In the genomic region with DNA sequence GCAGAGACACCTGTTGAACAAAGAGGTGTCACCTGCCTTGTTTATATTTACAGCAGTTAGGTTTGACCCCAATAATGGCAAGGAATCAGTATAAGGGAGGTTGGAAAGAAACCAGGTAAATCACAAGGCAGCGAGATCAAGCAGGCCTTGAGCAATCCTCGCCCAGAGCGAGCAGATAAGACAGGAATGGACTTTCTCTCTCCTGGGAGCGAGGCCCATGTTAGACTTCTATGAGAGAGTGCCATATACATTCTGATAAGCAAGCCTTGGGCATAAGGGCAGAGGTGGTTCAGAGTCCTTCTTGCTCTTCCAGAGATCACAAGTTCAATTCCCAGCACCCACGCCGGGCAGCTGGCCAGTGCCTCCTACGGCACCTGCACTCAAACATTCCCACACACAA, we compare ENCODE assay signal across 28 mouse cellular contexts. TPM values are rescaled to one million over a fixed set of nuclear protein-coding genes. Genes with fewer than 3 reads are reported as not detected.
DNase-seq lines count a peak whose midpoint lies in the region; ATAC-seq and TF ChIP-seq lines count a peak whose summit lies in the region.
"Had no signal": no experiment of that assay in that cellular context is flagged by ENCODE, and none has a peak within 500 bp of the region (broad histone marks: within the 10 kb centered on the region; RNA-seq: fewer than 3 reads in every experiment).

No protein-coding gene starts in this region.

- no peaks in the 10 kb centered on the region for H3K27me3 ChIP-seq in liver, adult 2 months (ENCODE audit: control insufficient read depth, insufficient read depth, low read length)
- H3K27me3 ChIP-seq in liver, embryonic 12.5 days (replicated peaks) = no peaks in the 10 kb centered on the region
- H3K27me3 ChIP-seq in intestine, embryonic 16.5 days (replicated peaks; ENCODE audit: control insufficient read depth, insufficient read depth, low read length) = no peaks in the 10 kb centered on the region
- H3K27me3 ChIP-seq in stomach, embryonic 16.5 days (ENCODE audit: control insufficient read depth, insufficient read depth, low read length) = no peaks in the 10 kb centered on the region
- H3K27me3 ChIP-seq in midbrain, embryonic 11.5 days (ENCODE audit: control insufficient read depth, insufficient read depth, low read length) = no peaks in the 10 kb centered on the region
- H3K27me3 ChIP-seq: CH12.LX; forebrain, embryonic 13.5 days; hindbrain, embryonic 12.5 days; hindbrain, embryonic 15.5 days; Patski had no signal

- no peak for ATAC-seq in liver, embryonic 12.5 days
- peak; percentile 88 for ATAC-seq in intestine, embryonic 16.5 days
- ATAC-seq in stomach, embryonic 16.5 days (ENCODE audit: insufficient read depth, low FRiP score) = peak; percentile 58; the same call in 1 of the 2 replicates
- ATAC-seq in midbrain, embryonic 11.5 days (ENCODE audit: low FRiP score) = no peak
- ATAC-seq: forebrain, embryonic 13.5 days; forebrain, embryonic 16.5 days; Patski had no signal

- H3K9ac ChIP-seq in liver, adult 2 months (ENCODE audit: low read depth, low read length) = no peak overlapping the region; the same call in 1 of the 2 replicates
- no peak overlapping the region for H3K9ac ChIP-seq in liver, embryonic 12.5 days
- H3K9ac ChIP-seq in intestine, embryonic 16.5 days (ENCODE audit: low read depth, low read length) = no peak overlapping the region
- H3K9ac ChIP-seq in stomach, embryonic 16.5 days (ENCODE audit: low read length) = no peak overlapping the region
- H3K9ac ChIP-seq in midbrain, embryonic 11.5 days (ENCODE audit: low read length) = no peak overlapping the region
- H3K9ac ChIP-seq: forebrain, embryonic 13.5 days; hindbrain, embryonic 12.5 days; hindbrain, embryonic 15.5 days had no signal

- peaks cover 49% of the 10 kb centered on the region for H3K4me1 ChIP-seq in liver, adult 2 months (ENCODE audit: control insufficient read depth, insufficient read depth, low read length)
- peaks cover 59% of the 10 kb centered on the region for H3K4me1 ChIP-seq in liver, embryonic 12.5 days
- peaks cover 25% of the 10 kb centered on the region for H3K4me1 ChIP-seq in intestine, embryonic 16.5 days (ENCODE audit: control insufficient read depth, insufficient read depth, low read length)
- peaks cover 15% of the 10 kb centered on the region for H3K4me1 ChIP-seq in stomach, embryonic 16.5 days (ENCODE audit: control insufficient read depth, insufficient read depth, low read length)
- H3K4me1 ChIP-seq in midbrain, embryonic 11.5 days (ENCODE audit: control insufficient read depth, insufficient read depth, low read length) = no peaks in the 10 kb centered on the region
- H3K4me1 ChIP-seq: forebrain, embryonic 13.5 days; hindbrain, embryonic 12.5 days; hindbrain, embryonic 15.5 days had no signal

- TF ChIP-seq POLR2A in liver, adult 2 months (IDR thresholded peaks at IDR 0.05; ENCODE audit: extremely low read depth, insufficient read depth, low read length) = no peak

- H3K36me3 ChIP-seq in liver, adult 2 months (ENCODE audit: control insufficient read depth, insufficient read depth, low read length) = peaks cover 6% of the 10 kb centered on the region; the same call in 1 of the 2 replicates
- peaks cover 34% of the 10 kb centered on the region for H3K36me3 ChIP-seq in liver, embryonic 12.5 days
- no peaks in the 10 kb centered on the region; the same call in 1 of the 2 replicates for H3K36me3 ChIP-seq in intestine, embryonic 16.5 days (ENCODE audit: control insufficient read depth, insufficient read depth, low read length)
- 0 out of 2 replicates have a peak, but pooled peaks cover 4% of the 10 kb centered on the region for H3K36me3 ChIP-seq in stomach, embryonic 16.5 days (ENCODE audit: control insufficient read depth, insufficient read depth, low read length)
- no peaks in the 10 kb centered on the region for H3K36me3 ChIP-seq in midbrain, embryonic 11.5 days (ENCODE audit: control insufficient read depth, insufficient read depth, low read length)
- H3K36me3 ChIP-seq: hindbrain, embryonic 12.5 days; hindbrain, embryonic 15.5 days had no signal

- H3K4me2 ChIP-seq in liver, embryonic 12.5 days = no peak overlapping the region
- H3K4me2 ChIP-seq in intestine, embryonic 16.5 days (ENCODE audit: low read depth, low read length) = no peak overlapping the region
- no peak overlapping the region for H3K4me2 ChIP-seq in stomach, embryonic 16.5 days (ENCODE audit: low read depth, low read length)
- no peak overlapping the region for H3K4me2 ChIP-seq in midbrain, embryonic 11.5 days
- H3K4me2 ChIP-seq: forebrain, embryonic 13.5 days; heart, embryonic 11.5 days; hindbrain, embryonic 12.5 days; hindbrain, embryonic 15.5 days had no signal

- peak; percentile 94 for DNase-seq in liver, adult 2 months (ENCODE audit: extremely low read depth, low read depth, low spot score)
- DNase-seq in heart, adult 18-20 months = no peak
- DNase-seq in cerebellum, postnatal 36 days = no peak
- no peak for DNase-seq in midbrain, embryonic 11.5 days (ENCODE audit: low spot score, missing footprints)
- DNase-seq: adrenal gland, postnatal 10 days; adrenal gland, postnatal 36 days; B cell, adult 2 months; cerebellum, adult 18-20 months; cerebellum, adult 9-11 months; cerebellum, postnatal 25 days; gastrocnemius, postnatal 10 days; gastrocnemius, postnatal 36 days had no signal

- no peak overlapping the region for H3K4me3 ChIP-seq in liver, adult 2 months (ENCODE audit: insufficient read depth, low read depth, low read length)
- H3K4me3 ChIP-seq in liver, embryonic 12.5 days = no peak overlapping the region
- no peak overlapping the region for H3K4me3 ChIP-seq in intestine, embryonic 16.5 days (ENCODE audit: low read length)
- H3K4me3 ChIP-seq in stomach, embryonic 16.5 days (replicated peaks; ENCODE audit: low read length) = no peak overlapping the region
- no peak overlapping the region for H3K4me3 ChIP-seq in midbrain, embryonic 11.5 days (ENCODE audit: low read depth, low read length)
- H3K4me3 ChIP-seq: forebrain, embryonic 10.5 days; forebrain, embryonic 13.5 days; hindbrain, embryonic 12.5 days; hindbrain, embryonic 15.5 days had no signal

- WGBS in liver, adult 2 months = 20% methylated on average over 7 of the region's 7 CpGs
- 84% methylated on average over 7 of the region's 7 CpGs for WGBS in liver, embryonic 12.5 days (ENCODE audit: insufficient replicate concordance)
- 65% methylated on average over 7 of the region's 7 CpGs for WGBS in intestine, embryonic 16.5 days
- WGBS in stomach, embryonic 16.5 days = 90% methylated on average over 7 of the region's 7 CpGs
- WGBS in midbrain, embryonic 11.5 days = 94% methylated on average over 7 of the region's 7 CpGs

- no peak for TF ChIP-seq CTCF in liver, adult 2 months (IDR thresholded peaks at IDR 0.05; ENCODE audit: low read depth, low read length)

- peak overlapping the region; percentile 78 for H3K27ac ChIP-seq in liver, adult 2 months (replicated peaks; ENCODE audit: insufficient read depth, low read depth, low read length)
- no peak overlapping the region for H3K27ac ChIP-seq in liver, embryonic 12.5 days
- H3K27ac ChIP-seq in intestine, embryonic 16.5 days (ENCODE audit: low read length) = peak overlapping the region; percentile 72
- H3K27ac ChIP-seq in stomach, embryonic 16.5 days (ENCODE audit: low read length) = no peak overlapping the region
- H3K27ac ChIP-seq in midbrain, embryonic 11.5 days (ENCODE audit: low read depth, low read length) = no peak overlapping the region
- H3K27ac ChIP-seq: forebrain, embryonic 10.5 days; forebrain, embryonic 13.5 days; hindbrain, embryonic 12.5 days; hindbrain, embryonic 15.5 days had no signal

- H3K9me3 ChIP-seq in liver, embryonic 12.5 days (replicated peaks) = no peaks in the 10 kb centered on the region
- H3K9me3 ChIP-seq in intestine, embryonic 16.5 days (ENCODE audit: control insufficient read depth, low read length) = no peaks in the 10 kb centered on the region
- H3K9me3 ChIP-seq in stomach, embryonic 16.5 days (replicated peaks; ENCODE audit: control insufficient read depth, low read length) = no peaks in the 10 kb centered on the region
- no peaks in the 10 kb centered on the region for H3K9me3 ChIP-seq in midbrain, embryonic 11.5 days (ENCODE audit: control insufficient read depth, low read length)
- H3K9me3 ChIP-seq: forebrain, embryonic 10.5 days; forebrain, embryonic 13.5 days; G1E; hindbrain, embryonic 12.5 days; hindbrain, embryonic 15.5 days had no signal

- H3K79me2 ChIP-seq in liver, adult 2 months (ENCODE audit: control insufficient read depth, insufficient read depth, low read length) = peaks cover 34% of the 10 kb centered on the region

RNA-seq across cellular contexts. Expression of a gene that starts 15.9 kb away (rescaled TPM):
- total RNA-seq in liver, adult 2 months (2014; rRNA removed) = 72.4 and 99.9 TPM in 2 replicates
- polyA plus RNA-seq in liver, adult 2 months (2012; rRNA removed) = 172 and 188 TPM in 2 replicates
- polyA plus RNA-seq in liver, embryonic 12.5 days (2016; fragmentation: Nextera tagmentation; extraction: Ambion mirVana) = 67.1 and 74.5 TPM in 2 replicates
- polyA plus RNA-seq in intestine, embryonic 16.5 days (2015; fragmentation: Nextera tagmentation; extraction: Ambion mirVana) = 195 and 219 TPM in 2 replicates
- 84.1 and 86.8 TPM in 2 replicates for polyA plus RNA-seq in stomach, embryonic 16.5 days (2015; fragmentation: Nextera tagmentation; extraction: Ambion mirVana)
- total RNA-seq in heart, adult 18-20 months (2021) = 10 to 100 TPM; 37.3 to 38.3 TPM
- 30.9 and 32.3 TPM in 2 replicates for polyA plus RNA-seq in midbrain, embryonic 11.5 days (2014; fragmentation: Nextera tagmentation; extraction: Ambion mirVana)

RNA-seq across cellular contexts. Expression of a gene that starts 33.2 kb away (rescaled TPM):
- 97.4 and 99.6 TPM in 2 replicates for total RNA-seq in liver, adult 2 months (2014; rRNA removed)
- polyA plus RNA-seq in liver, adult 2 months (2012; rRNA removed) = 46.0 and 56.3 TPM in 2 replicates
- polyA plus RNA-seq in liver, embryonic 12.5 days (2016; fragmentation: Nextera tagmentation; extraction: Ambion mirVana) = 200 TPM in 2 replicates
- 202 and 222 TPM in 2 replicates for polyA plus RNA-seq in intestine, embryonic 16.5 days (2015; fragmentation: Nextera tagmentation; extraction: Ambion mirVana)
- polyA plus RNA-seq in stomach, embryonic 16.5 days (2015; fragmentation: Nextera tagmentation; extraction: Ambion mirVana) = 167 and 175 TPM in 2 replicates
- 10 to 100 TPM; 78.1 to 80.8 TPM for total RNA-seq in heart, adult 18-20 months (2021)
- polyA plus RNA-seq in midbrain, embryonic 11.5 days (2014; fragmentation: Nextera tagmentation; extraction: Ambion mirVana) = 215 and 219 TPM in 2 replicates

RNA-seq across cellular contexts. Expression of a gene that starts 33.4 kb away (rescaled TPM):
- 140 and 151 TPM in 2 replicates for total RNA-seq in liver, adult 2 months (2014; rRNA removed)
- 209 and 210 TPM in 2 replicates for polyA plus RNA-seq in liver, adult 2 months (2012; rRNA removed)
- 433 and 443 TPM in 2 replicates for polyA plus RNA-seq in liver, embryonic 12.5 days (2016; fragmentation: Nextera tagmentation; extraction: Ambion mirVana)
- polyA plus RNA-seq in intestine, embryonic 16.5 days (2015; fragmentation: Nextera tagmentation; extraction: Ambion mirVana) = 471 and 489 TPM in 2 replicates
- 282 and 303 TPM in 2 replicates for polyA plus RNA-seq in stomach, embryonic 16.5 days (2015; fragmentation: Nextera tagmentation; extraction: Ambion mirVana)
- 100 to 1,000 TPM; 277 to 319 TPM for total RNA-seq in heart, adult 18-20 months (2021)
- 343 and 353 TPM in 2 replicates for polyA plus RNA-seq in midbrain, embryonic 11.5 days (2014; fragmentation: Nextera tagmentation; extraction: Ambion mirVana)

RNA-seq across cellular contexts. Expression of a gene that starts 42.9 kb away (rescaled TPM):
- total RNA-seq in liver, adult 2 months (2014; rRNA removed) = 0.09 TPM in 1 of 2 replicates, not detected in the other
- polyA plus RNA-seq in liver, adult 2 months (2012; rRNA removed) = not detected in 2 replicates
- not detected in 2 replicates for polyA plus RNA-seq in liver, embryonic 12.5 days (2016; fragmentation: Nextera tagmentation; extraction: Ambion mirVana)
- 0.06 TPM in 1 of 2 replicates, not detected in the other for polyA plus RNA-seq in intestine, embryonic 16.5 days (2015; fragmentation: Nextera tagmentation; extraction: Ambion mirVana)
- not detected in 2 replicates for polyA plus RNA-seq in stomach, embryonic 16.5 days (2015; fragmentation: Nextera tagmentation; extraction: Ambion mirVana)
- total RNA-seq in heart, adult 18-20 months (2021) = under 1 TPM; 0.57 to 0.90 TPM
- polyA plus RNA-seq in midbrain, embryonic 11.5 days (2014; fragmentation: Nextera tagmentation; extraction: Ambion mirVana) = not detected in 2 replicates
- total RNA-seq: granulocyte monocyte progenitor cell, adult 5-6 weeks; hematopoietic stem cell, adult 5-6 weeks had no signal
- polyA plus RNA-seq: embryonic facial prominence, embryonic 11.5 days; forebrain, embryonic 13.5 days; G1E; heart, embryonic 11.5 days; heart, embryonic 14.5 days; hindbrain, embryonic 12.5 days had no signal

RNA-seq across cellular contexts. Expression of a gene that starts 59.7 kb away (rescaled TPM):
- total RNA-seq in liver, adult 2 months (2014; rRNA removed) = 16.7 and 19.7 TPM in 2 replicates
- polyA plus RNA-seq in liver, adult 2 months (2012; rRNA removed) = 17.3 and 17.8 TPM in 2 replicates
- 30.8 and 31.3 TPM in 2 replicates for polyA plus RNA-seq in liver, embryonic 12.5 days (2016; fragmentation: Nextera tagmentation; extraction: Ambion mirVana)
- polyA plus RNA-seq in intestine, embryonic 16.5 days (2015; fragmentation: Nextera tagmentation; extraction: Ambion mirVana) = 20.4 and 22.5 TPM in 2 replicates
- polyA plus RNA-seq in stomach, embryonic 16.5 days (2015; fragmentation: Nextera tagmentation; extraction: Ambion mirVana) = 19.6 and 20.1 TPM in 2 replicates
- 10 to 100 TPM in 1 of 2 experiments, 1 to 10 TPM in 1; 3.0 to 12.9 TPM for total RNA-seq in heart, adult 18-20 months (2021)
- 5.1 and 6.3 TPM in 2 replicates for polyA plus RNA-seq in midbrain, embryonic 11.5 days (2014; fragmentation: Nextera tagmentation; extraction: Ambion mirVana)

Comparison
In these comparisons a context has a peak if more than half of its experiments do, and no peak if none do; other contexts are left out.
1. H3K27ac ChIP-seq: peak in liver, adult 2 months (single experiment) and intestine, embryonic 16.5 days (single experiment); none in liver, embryonic 12.5 days (single experiment), stomach, embryonic 16.5 days (single experiment) and midbrain, embryonic 11.5 days (single experiment).
2. ATAC-seq: peak in intestine, embryonic 16.5 days (single experiment) and stomach, embryonic 16.5 days (single experiment); none in liver, embryonic 12.5 days (single experiment) and midbrain, embryonic 11.5 days (single experiment).